Mouse (Mus musculus) c-Kit-positive CD71-positive TER-119-negative erythroid progenitor cells, embryonic 14.5 days (primary cell): ENCODE measurements around the gene Adam1a.

Experiments
- DNase-seq: peaks from one replicate; pipeline ENCODE4 v3.0.0-alpha.2; 2013; ENCODE audit warnings: low read depth

The Adam1a gene

DNA sequence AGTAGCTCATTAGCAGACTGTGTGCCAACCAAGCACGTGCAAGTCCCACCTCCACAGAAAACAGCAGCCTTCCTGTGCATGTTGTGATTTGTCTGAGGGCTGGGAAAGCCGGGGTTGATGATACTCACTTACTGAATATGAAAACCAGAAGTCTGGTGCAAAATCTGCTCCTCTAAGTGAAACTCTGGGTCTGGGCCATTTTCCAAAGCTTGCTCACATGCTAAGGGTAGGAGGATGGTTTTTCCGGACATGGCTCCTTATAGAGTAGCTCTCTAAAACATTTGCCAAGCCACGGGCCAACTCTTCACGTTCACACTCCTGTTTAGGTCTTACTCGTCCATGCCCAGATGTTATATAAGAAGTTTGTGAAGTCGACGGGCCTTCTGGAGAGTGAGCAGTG lies 52.0 kb downstream of the Adam1a start:
- DNase-seq, result no peak

GRCm38 (mm10) chr5:121484801-121485200 lies 60.5 kb downstream of the Adam1a start:
- no peak for DNase-seq

DNA sequence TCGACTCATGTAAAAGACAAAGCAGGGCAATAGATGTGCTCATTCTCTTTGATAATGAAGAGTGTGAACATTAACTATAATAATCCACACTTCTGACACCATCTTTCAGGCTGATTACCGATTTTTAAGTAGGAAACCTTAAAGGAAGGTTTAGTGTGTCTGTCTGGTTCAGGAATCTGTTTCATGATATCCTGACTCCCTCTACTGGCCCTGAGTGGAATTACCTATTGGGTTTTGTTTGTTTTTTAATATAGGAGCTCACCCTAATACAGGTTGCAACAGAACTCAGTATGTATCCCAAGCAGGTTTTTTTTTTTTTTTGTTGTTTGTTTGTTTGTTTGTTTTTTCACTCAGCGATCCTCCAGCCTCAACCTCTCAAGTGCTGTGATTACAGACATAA lies 67.6 kb downstream of the Adam1a start:
- peak; percentile 79 for DNase-seq

DNA sequence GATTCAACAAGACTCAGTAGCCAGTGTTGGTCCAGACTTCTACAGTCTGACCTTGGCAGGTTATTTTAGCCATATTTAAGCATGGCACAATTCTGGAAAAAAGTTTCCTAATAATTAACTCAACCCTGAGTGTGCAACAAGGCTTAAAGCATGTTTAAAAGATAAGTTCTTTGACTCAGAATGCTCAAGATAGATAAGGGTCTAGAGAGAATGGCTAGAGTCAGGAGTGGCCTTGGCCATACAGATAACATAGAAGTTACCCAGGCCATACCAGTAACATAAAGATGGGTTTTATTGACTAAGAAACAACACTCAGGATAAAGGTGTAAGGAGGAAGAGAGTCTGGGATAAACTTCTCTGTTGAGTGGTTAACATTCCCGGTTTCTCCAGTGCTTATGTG lies 69.2 kb downstream of the Adam1a start:
- peak; percentile 62 for DNase-seq

- DNase-seq, result no peak
These were observed 70.7 kb downstream of the Adam1a start for GRCm38 (mm10) chr5:121474610-121475009.

- DNase-seq, result no peak
These were observed 72.9 kb downstream of the Adam1a start for GRCm38 (mm10) chr5:121472411-121472810.

DNA sequence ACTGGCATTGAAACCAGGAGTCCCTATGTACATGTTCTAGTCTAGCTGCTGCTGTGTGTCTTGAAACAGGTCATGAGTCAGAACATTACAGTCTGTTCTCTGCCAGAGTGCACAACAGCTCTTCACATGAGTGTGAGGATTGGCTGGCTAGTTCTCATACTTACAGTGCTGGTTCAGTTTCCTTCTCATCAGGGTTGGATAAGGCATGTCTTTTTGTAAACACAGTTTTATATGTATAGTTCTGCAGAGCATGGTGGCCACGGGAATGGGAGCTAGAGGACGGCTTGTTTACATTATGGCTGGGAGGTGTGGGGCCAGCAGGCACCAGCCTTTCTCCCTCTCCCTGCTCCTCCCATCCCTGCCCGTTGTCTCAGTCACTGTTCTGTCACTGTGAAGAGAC lies 75.7 kb downstream of the Adam1a start:
- DNase-seq, result no peak
